Mouse (Mus musculus) adrenal gland, adult 8-10 months (tissue): ENCODE data around the gene Gm7257. TPM values are rescaled to one million over a fixed set of nuclear protein-coding genes. Genes with fewer than 3 reads are reported as not detected.

Experiments used
- DNase-seq: peaks from one replicate; pipeline ENCODE4 v3.0.0; 2022
- total RNA-seq, 4 experiments: library from RNA; stranded (reverse); gene quantifications; 2 replicates each; pipeline ENCODE4 v1.2.4; 2022

Gene Gm7257
- total RNA-seq: not detected

DNA sequence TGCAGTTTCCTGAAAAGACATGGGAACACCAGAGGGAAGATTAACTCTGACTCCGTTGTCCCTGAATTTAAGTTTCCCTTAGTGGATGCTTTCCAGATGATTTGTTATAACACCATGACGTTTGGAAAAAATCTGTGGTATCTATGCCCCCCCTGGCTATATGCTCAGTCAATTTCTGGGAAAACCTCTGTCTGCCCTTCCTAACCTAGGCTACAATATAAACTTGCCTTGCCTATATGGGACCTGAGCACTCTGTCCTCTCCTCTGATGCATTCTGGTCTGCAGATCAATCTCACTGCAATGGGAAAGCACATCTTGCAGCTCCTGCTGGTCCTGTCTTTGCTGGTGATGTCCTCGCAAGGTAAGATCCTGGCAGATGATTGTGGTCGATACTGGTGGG, at the start of gene Gm7257:
Gm7257 (plus strand) TSS at position 301 of the 400 bp plus-strand sequence.
- DNase-seq: no peak

- DNase-seq: no peak
Measured at GRCm38 (mm10) chr9:36402991-36403390, 28.7 kb upstream of the Gm7257 start.

DNA sequence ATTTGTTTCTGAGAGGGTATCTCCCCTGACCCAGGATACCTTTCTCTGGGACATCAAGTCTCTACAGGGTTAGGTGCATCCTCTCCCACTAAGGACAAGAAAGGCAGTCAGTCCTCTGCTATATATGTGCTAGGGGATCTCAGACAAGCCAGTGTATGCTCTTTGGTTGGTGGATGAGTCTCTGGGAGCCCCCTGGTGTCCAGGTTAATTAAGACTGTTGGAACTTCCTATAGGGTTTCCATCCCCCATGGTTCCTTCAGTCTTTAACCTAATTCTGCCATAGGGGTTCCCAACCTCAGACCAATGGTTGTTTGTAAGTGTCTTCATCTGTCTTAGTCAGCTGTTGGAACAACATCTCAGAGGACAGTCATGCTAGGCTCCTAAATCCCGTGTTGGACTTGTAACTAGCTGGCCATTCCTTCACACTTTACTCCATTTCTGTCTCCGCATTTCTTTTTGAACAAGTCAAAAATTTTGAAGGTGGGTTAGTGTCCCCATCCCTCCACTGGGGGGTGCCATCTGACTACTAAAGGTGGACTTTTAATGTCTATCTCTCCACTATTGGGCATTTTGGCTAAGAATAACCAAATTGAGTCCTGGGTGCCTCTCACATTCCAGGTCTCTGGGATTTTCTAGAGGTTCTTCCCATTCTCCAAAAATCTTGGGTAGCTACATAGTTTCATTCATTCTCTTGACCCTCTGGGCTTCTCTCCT, 3.5 kb downstream of the Gm7257 start:
- DNase-seq: no peak

GRCm38 (mm10) chr9:36475338-36475737, 43.7 kb downstream of the Gm7257 start, which contains the start of gene Gm9513:
Gene Gm9513 (plus strand): TSS chr9:36475638.
- no peak for DNase-seq

Other genes with a start within 250 kb of the Gm7257 start
- gene Gm9513, start 43.8 kb downstream of the Gm7257 start, total RNA-seq: not detected
- not detected for gene Gm5615, start 110.1 kb downstream of the Gm7257 start, total RNA-seq
- gene Gm17689, start 150.8 kb downstream of the Gm7257 start, total RNA-seq: not detected
- not detected for gene A630095E13Rik, start 211.5 kb downstream of the Gm7257 start, total RNA-seq